Mouse (Mus musculus) intestine, embryonic 15.5 days (tissue): ENCODE results near the gene Zmynd19. TPM values are rescaled to one million over a fixed set of nuclear protein-coding genes. Genes with fewer than 3 reads are reported as not detected.
A peak's percentile ranks its signal among the peaks of the same experiment; 100 is the strongest.

Experiments
- ATAC-seq: fragments of 200-750 bp; cut with Nextera tagmentation; 2 replicates; pipeline ENCODE4 v1.8.0; 2017; ENCODE audit warnings: moderate TSS enrichment, moderate library complexity
- H3K27ac ChIP-seq: fragments of 300-500 bp; sonication (generic); 2 replicates; pipeline ENCODE4 v1.5.1; 2015; ENCODE audit warnings: mild to moderate bottlenecking, inconsistent platforms
- H3K27me3 ChIP-seq: fragments of 300-500 bp; sonication (generic); replicated peaks from 2 replicates; pipeline ENCODE4 v1.6.1; 2015; ENCODE audit warnings: inconsistent platforms
- H3K36me3 ChIP-seq: fragments of 300-500 bp; sonication (generic); 2 replicates; pipeline ENCODE4 v1.6.1; 2015; ENCODE audit warnings: inconsistent platforms
- H3K4me1 ChIP-seq: fragments of 300-500 bp; sonication (generic); replicated peaks from 2 replicates; pipeline ENCODE4 v1.6.1; 2015; ENCODE audit warnings: inconsistent platforms
- H3K4me2 ChIP-seq: fragments of 300-500 bp; sonication (generic); replicated peaks from 2 replicates; pipeline ENCODE4 v1.6.1; 2015; ENCODE audit warnings: mild to moderate bottlenecking, inconsistent platforms
- H3K4me3 ChIP-seq: fragments of 300-500 bp; sonication (generic); replicated peaks from 2 replicates; pipeline ENCODE4 v1.5.1; 2015; ENCODE audit warnings: inconsistent platforms
- H3K9ac ChIP-seq: fragments of 300-500 bp; sonication (generic); 2 replicates; pipeline ENCODE4 v1.6.1; 2015; ENCODE audit warnings: inconsistent platforms
- H3K9me3 ChIP-seq: fragments of 300-500 bp; sonication (generic); 2 replicates; pipeline ENCODE4 v1.6.1; 2016; ENCODE audit warnings: inconsistent platforms
- WGBS: fragments of 180-500 bp; shearing (Covaris S2); methylation state at CpG from one replicate; pipeline ENCODE4 v1.1.7; 2015; 5-methylcytosine and 5-hydroxymethylcytosine counted together
- polyA plus RNA-seq: library from polyadenylated mRNA; unstranded; fragments of >200 nt; fragmentation: Nextera tagmentation; extraction: Ambion mirVana; gene quantifications from 2 replicates; pipeline ENCODE4 v1.2.1, GENCODE M21; 2015

Zmynd19 gene
- 13.8 and 16.5 TPM in 2 replicates for polyA plus RNA-seq

DNA sequence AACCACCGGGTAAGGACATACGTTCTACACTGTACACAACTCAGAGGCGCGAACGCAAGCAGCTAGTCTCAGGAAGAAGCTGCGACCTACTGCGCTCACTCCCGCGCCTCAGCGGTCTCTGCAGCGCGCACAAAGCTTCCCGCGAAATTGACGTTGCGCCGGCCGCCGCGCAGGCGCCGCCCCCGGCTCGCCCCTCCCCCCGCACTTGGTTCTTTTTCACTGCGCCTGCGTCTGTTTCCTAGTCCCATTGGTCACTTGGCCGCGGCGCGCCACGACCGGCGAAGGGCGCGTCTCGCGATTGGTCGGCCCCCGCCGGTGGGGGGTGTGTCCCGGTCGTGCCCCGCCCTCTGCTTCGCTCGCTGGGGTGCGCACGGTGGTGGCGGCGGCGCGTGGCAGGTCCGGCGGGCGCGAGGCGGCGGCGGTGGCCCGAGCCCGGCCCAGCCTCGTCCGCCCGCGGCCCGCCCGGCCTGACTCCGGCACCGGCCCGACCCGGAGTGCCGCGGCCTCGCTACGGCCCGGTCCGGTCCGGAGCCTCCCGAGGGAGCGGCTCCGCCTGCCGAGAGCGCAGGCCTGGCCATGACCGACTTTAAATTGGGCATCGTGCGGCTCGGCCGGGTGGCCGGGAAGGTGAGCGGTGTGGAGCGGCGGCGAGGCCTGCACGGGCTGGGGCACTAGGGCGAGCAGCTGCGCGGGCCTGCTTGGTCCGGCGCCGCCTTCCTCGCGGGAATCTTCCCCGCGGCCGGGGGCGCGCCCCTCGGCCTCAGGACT lies at the start of gene Zmynd19:
TSS of gene Zmynd19 (plus strand) at position 372 of the 768 bp plus-strand sequence.
- peak within 1 kb of the TSS; percentile 97 for H3K4me3 ChIP-seq
- H3K27me3 ChIP-seq, result no peaks in the 10 kb centered on the region
- peak within 1 kb of the TSS; percentile 85 for H3K4me2 ChIP-seq
- H3K9ac ChIP-seq, result peak within 1 kb of the TSS; percentile 91
- peak; percentile 100 for ATAC-seq
- H3K27ac ChIP-seq, result peak within 1 kb of the TSS; percentile 51; the same call in 1 of the 2 replicates
- 0% methylated on average over 107 of the region's 108 CpGs for WGBS
- H3K4me1 ChIP-seq, result peaks cover 13% of the 10 kb centered on the region
- H3K36me3 ChIP-seq, result peaks cover 19% of the 10 kb centered on the region
- H3K9me3 ChIP-seq, result no peaks in the 10 kb centered on the region

DNA sequence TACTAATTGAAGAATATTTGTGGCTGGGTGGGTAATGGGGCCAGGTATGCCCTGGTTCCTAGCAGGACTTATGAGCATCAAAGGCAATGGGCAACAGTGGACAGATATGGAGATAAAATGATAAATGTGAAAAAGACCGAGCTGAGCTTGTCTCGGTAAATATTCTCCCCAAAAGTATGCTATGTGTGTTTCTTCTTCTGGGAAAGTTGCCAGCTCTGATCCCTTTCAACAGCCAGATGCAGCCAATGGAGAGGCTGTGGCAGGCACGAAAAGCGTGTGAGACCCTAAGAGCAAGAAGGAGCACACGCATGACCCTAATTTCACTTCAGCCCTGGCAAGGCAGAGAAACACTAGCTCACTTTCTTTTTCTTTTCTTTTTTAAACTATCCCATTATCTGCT lies 48.5 kb upstream of the Zmynd19 start:
- no peak overlapping the region for H3K27ac ChIP-seq
- no peaks in the 10 kb centered on the region for H3K27me3 ChIP-seq
- H3K9me3 ChIP-seq, result no peaks in the 10 kb centered on the region
- ATAC-seq, result no peak
- H3K9ac ChIP-seq, result no peak overlapping the region
- H3K4me3 ChIP-seq, result no peak overlapping the region
- no peaks in the 10 kb centered on the region for H3K36me3 ChIP-seq
- WGBS, result 42% methylated on average over 5 of the region's 5 CpGs
- H3K4me1 ChIP-seq, result peaks cover 13% of the 10 kb centered on the region
- no peak overlapping the region for H3K4me2 ChIP-seq

DNA sequence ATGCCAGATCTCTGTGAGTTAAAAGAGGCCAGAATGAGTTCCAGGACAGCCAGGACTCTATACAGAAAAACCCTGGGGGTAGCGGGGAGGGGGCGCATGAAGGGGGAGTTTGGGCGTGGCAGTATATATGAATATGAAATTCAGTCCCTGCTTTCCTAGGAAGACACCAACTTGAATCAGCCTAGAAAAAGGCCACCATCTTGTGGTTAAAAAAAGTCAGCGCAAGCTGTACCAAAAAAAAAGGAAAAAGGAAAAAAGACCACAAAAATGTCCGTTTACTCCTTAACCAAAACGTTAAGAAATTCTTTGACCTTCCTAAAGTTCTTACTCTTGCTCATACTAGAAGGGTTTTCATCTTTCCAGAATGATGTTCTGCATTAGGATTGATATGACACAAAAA lies 46.6 kb upstream of the Zmynd19 start:
- no peaks in the 10 kb centered on the region for H3K36me3 ChIP-seq
- no peak overlapping the region for H3K4me2 ChIP-seq
- no peak overlapping the region for H3K9ac ChIP-seq
- H3K27ac ChIP-seq, result no peak overlapping the region
- ATAC-seq, result no peak
- no peaks in the 10 kb centered on the region for H3K27me3 ChIP-seq
- H3K4me1 ChIP-seq, result peaks cover 13% of the 10 kb centered on the region
- no peaks in the 10 kb centered on the region for H3K9me3 ChIP-seq
- 79% methylated on average over 6 of the region's 6 CpGs for WGBS
- no peak overlapping the region for H3K4me3 ChIP-seq

DNA sequence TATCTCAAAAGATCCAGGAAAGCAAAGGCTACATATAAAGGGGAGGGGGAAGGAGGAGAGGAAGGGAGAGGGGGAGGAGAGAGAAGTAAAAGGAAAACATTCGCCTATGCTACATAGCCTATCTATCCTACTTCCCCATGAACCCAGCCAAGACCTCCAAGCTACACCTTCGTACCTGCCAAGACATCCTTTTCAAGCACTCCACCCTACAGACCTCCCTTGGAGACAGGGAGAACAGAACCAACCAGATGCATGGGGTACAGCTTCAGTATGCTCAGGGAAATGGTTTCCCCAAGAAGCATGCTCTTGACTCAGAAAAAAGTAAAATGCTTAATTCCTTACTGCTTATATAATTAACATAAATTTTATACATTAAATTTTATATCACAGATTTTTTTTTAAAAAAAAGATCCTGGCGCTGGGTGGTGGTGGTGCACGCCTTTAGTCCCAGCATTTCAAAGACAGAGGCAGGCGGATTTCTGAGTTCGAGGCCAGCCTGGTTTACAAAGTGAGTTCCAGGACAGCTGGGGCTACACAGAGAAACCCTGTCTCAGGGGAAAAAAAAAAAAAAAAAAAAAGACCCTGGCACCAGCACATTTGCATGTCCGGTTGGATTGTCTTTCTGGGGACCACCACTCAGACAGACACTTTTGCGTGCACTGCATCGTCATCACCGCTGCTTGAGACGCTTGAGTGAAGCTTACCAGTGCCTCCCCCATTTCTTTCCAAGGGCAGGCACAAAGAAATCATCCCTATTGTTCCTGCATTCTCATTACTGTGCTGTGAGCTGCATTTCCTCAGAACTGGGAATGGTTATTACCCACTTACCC lies 44.6 kb upstream of the Zmynd19 start:
- ATAC-seq, result no peak
- no peak overlapping the region for H3K27ac ChIP-seq
- H3K4me1 ChIP-seq, result peaks cover 13% of the 10 kb centered on the region
- H3K4me2 ChIP-seq, result no peak overlapping the region
- no peaks in the 10 kb centered on the region for H3K27me3 ChIP-seq
- 76% methylated on average over 11 of the region's 11 CpGs for WGBS
- H3K4me3 ChIP-seq, result no peak overlapping the region
- H3K9ac ChIP-seq, result no peak overlapping the region
- no peaks in the 10 kb centered on the region for H3K9me3 ChIP-seq
- H3K36me3 ChIP-seq, result no peaks in the 10 kb centered on the region

DNA sequence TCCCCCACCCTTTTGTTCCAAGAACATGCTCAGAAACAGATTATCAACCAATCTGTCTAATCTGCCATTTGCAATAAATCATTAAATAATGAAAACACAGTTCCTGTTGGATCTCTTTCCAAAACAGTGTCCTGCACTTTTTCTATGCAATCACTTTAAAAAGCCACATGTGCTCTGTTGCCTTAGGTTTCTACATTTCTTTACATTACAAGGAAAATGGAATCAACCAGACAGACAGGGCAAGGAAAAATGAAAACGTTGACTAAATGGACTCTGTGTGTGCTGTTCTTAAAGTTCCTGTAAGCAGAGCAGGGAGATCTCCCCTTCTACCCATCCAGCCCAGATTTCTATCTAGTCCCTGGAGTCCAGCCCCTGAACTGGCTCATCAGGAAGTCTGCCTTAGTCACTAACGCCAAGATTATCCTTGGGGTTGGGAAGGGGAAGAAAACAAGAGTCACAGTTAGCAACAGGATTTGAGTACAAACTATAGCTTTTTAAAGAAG lies 43.9 kb upstream of the Zmynd19 start:
- no peak for ATAC-seq
- H3K27me3 ChIP-seq, result no peaks in the 10 kb centered on the region
- H3K9ac ChIP-seq, result no peak overlapping the region
- no peaks in the 10 kb centered on the region for H3K36me3 ChIP-seq
- no peaks in the 10 kb centered on the region for H3K9me3 ChIP-seq
- no peak overlapping the region for H3K4me2 ChIP-seq
- no peak overlapping the region for H3K4me3 ChIP-seq
- no peak overlapping the region for H3K27ac ChIP-seq
- 11% methylated on average over 2 of the region's 2 CpGs for WGBS
- peaks cover 13% of the 10 kb centered on the region for H3K4me1 ChIP-seq

DNA sequence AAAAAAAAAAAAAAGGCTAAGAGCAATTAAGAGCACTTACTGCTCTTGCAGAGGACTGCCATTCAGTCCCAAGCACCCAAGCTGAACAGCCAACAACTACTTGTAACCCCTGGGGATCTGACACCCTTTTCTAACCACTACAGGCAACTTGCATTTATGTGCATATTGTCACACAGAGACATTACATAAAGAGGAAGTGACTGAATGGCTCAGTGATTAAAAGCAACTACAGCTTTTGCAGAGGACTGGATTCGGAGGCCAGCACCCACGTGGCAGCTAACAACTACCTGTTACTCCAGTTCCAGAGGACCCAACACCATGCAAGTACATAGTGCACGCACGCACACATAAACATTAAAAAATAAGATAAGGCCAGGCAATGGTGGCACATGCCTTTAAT lies 39.1 kb upstream of the Zmynd19 start:
- no peak for ATAC-seq
- WGBS, result 89% methylated on average over 4 of the region's 4 CpGs
- H3K4me3 ChIP-seq, result no peak overlapping the region

DNA sequence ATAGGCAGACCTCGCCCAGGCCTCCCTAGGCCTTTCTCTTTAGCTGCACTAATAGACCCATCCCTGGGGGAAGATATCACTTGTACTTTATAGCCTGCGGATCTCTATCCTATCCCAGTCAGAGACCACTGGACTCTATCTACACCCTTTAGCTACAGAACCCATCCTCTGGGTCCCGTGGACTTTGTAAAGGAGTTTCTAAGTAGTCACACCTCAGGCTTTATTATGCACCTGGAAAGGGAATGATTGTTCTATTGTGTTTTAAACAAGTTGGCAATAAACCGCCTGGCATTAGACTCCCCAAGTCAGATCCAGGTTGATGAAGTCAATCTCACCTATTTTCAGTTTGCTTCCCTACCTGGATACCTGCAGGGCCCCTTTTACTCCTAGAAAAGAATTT lies 37.4 kb upstream of the Zmynd19 start:
- no peak for ATAC-seq
- Histone ChIP-seq H3K9me3 (no peaks in the 10 kb centered on the region), H3K27ac (no peak overlapping the region), H3K4me3 (no peak overlapping the region), H3K9ac (no peak overlapping the region), H3K4me1 (no peaks in the 10 kb centered on the region; the same call in 1 of the 2 replicates), H3K4me2 (no peak overlapping the region), H3K36me3 (no peaks in the 10 kb centered on the region), H3K27me3 (no peaks in the 10 kb centered on the region)
- 89% methylated on average over 4 of the region's 4 CpGs for WGBS

More for the DNA sequence above, 39.1 kb upstream of the Zmynd19 start:
- Histone ChIP-seq H3K4me1 (0 out of 2 replicates have a peak, but pooled peaks cover 3% of the 10 kb centered on the region), H3K27ac (no peak overlapping the region), H3K9me3 (no peaks in the 10 kb centered on the region), H3K4me2 (no peak overlapping the region), H3K9ac (no peak overlapping the region), H3K27me3 (no peaks in the 10 kb centered on the region), H3K36me3 (no peaks in the 10 kb centered on the region)

DNA sequence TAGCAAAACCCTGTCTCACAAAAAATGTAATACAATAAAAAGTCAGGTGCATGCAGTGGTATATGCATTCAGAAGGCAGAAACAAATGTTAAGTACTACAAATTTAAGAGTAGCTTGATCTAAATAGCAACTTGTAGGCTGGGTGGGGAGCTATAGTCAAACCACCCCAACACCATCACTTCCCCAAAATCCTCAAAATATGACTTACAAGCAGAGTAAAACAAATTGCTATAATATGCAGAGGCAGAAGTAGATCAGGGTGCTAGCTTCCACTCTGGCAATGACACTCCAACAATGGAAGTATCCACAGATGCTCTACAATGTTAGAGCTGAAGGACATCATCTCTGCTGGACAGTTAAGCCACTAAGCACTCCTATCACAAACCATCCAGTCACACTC lies 37.0 kb upstream of the Zmynd19 start:
- H3K9ac ChIP-seq, result no peak overlapping the region
- no peak overlapping the region for H3K27ac ChIP-seq
- H3K27me3 ChIP-seq, result no peaks in the 10 kb centered on the region
- no peak overlapping the region for H3K4me2 ChIP-seq
- no peaks in the 10 kb centered on the region for H3K36me3 ChIP-seq
- peaks cover 3% of the 10 kb centered on the region for H3K4me1 ChIP-seq
- ATAC-seq, result no peak
- no peak overlapping the region for H3K4me3 ChIP-seq
- H3K9me3 ChIP-seq, result no peaks in the 10 kb centered on the region

DNA sequence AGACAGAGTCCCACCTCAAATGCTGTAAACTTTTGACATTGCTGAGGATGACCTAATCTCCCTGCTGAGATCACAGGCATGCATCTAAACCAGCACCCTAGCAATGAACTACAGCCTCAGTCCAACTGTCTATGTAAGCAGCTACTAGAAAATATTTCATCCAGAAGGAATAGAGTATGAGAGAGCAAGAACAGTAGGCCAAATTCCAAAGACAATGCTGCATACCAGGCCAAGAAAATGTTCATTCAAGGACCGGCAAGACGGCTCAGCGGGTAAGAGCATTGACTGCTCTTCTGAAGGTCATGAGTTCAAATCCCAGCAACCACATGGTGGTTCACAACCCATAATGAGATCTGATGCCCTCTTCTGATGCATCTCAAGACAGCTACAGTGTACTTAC lies 34.8 kb upstream of the Zmynd19 start:
- no peak for ATAC-seq
- H3K9me3 ChIP-seq, result no peaks in the 10 kb centered on the region
- H3K27ac ChIP-seq, result no peak overlapping the region
- WGBS, result 83% methylated on average over 3 of the region's 3 CpGs
- H3K9ac ChIP-seq, result no peak overlapping the region
- H3K36me3 ChIP-seq, result no peaks in the 10 kb centered on the region
- no peak overlapping the region for H3K4me3 ChIP-seq
- no peak overlapping the region for H3K4me2 ChIP-seq
- H3K4me1 ChIP-seq, result peaks cover 7% of the 10 kb centered on the region
- no peaks in the 10 kb centered on the region for H3K27me3 ChIP-seq

DNA sequence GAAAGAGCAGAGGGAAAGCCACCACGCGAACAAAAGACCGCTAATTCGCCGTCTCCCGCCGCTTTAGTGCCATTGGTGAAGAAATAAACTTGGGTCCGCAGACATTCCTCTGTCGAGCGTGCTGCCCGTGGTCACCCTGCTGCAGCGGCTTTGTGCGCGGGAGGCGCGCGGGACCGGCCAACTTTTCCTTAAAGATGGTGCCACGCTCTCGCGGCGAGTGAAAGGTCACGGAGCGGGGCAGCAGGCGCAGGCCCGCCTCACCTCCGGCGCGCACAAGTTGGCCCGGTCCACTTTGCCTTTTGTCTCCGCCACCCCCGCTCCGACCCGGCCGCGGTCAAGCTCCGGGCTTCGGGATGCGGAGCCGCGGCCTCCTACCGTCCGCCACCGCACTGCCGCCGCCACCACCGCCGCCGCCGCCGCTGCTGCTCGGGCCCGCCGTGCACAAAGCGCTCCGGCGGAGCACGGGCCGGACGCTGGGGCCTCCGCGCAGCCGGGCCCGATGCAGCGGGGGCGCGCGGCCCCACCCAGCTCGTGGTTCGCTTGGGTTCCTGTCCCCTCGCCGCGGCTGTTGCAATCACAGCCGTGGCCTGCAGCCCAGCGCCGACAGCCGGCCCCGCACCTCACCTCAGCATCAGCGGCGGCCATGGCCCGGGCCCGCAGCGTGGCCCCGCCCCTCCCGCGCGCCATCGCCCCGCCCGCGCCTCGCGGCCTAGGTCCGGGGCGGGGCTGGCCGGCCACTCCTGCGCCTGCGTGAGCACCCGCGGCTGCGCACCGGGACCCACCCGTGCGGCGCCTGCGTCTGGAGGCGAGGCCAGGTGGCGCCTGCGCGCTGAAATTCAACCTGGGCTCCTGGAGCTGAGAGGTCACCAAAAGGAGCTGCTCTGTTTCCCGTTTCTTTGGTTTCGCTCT lies 30.4 kb upstream of the Zmynd19 start, which contains the start of gene Ehmt1:
TSS of gene Ehmt1 (minus strand) at position 685 of the 909 bp plus-strand sequence.
- Histone ChIP-seq H3K36me3 (no peaks in the 10 kb centered on the region), H3K4me1 (peaks cover 7% of the 10 kb centered on the region), H3K27ac (peak within 1 kb of the TSS; percentile 95), H3K27me3 (no peaks in the 10 kb centered on the region), H3K4me2 (peak within 1 kb of the TSS; percentile 61), H3K9me3 (no peaks in the 10 kb centered on the region), H3K9ac (peak within 1 kb of the TSS; percentile 96), H3K4me3 (peak within 1 kb of the TSS; percentile 98)
- under 1% methylated on average over 101 of the region's 112 CpGs for WGBS
- peak; percentile 98 for ATAC-seq

DNA sequence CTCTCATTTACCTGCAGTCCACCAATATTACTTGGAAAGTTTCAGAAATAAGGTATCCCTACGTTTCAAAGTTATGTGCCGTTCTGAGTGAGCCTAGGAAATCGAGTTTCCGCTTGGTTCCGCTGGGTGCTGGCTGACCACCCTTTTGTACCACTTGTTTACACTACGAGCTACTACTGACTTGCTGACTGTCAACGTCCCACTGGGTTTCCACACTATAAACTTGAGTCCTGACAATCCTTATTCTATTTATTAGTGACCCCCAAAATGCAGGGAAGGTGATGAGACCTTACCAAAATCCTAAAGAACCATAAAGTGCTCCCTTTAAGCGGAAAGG lies 29.8 kb upstream of the Zmynd19 start:
- Histone ChIP-seq H3K36me3 (no peaks in the 10 kb centered on the region), H3K9me3 (no peaks in the 10 kb centered on the region), H3K4me3 (peak overlapping the region; percentile 98), H3K4me2 (peak overlapping the region; percentile 57), H3K9ac (peak overlapping the region; percentile 53), H3K27ac (peak overlapping the region; percentile 95; the same call in 1 of the 2 replicates), H3K27me3 (no peaks in the 10 kb centered on the region), H3K4me1 (peaks cover 7% of the 10 kb centered on the region)
- ATAC-seq, result peak; percentile 55
- WGBS, result 9% methylated on average over 8 of the region's 8 CpGs

DNA sequence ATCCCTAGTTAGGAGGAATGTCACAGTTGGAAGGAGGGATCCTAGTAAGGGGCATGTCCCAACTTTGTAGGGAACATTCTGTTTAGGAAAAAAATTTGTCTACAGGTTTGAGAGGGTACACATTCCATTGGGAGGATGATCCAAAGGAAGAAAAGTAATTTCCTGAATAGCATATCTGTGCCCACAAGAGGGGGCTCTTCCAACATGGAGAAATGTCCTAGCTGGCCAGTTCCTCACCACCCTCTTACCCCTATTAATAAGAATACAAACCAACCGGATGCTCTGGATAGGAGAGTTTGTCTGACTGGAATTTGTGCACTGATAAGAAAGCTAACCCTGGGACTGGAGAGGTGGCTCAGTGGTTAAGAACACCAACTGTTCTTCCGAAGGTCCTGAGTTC lies 26.0 kb upstream of the Zmynd19 start:
- Histone ChIP-seq H3K4me2 (no peak overlapping the region), H3K36me3 (no peaks in the 10 kb centered on the region), H3K9me3 (no peaks in the 10 kb centered on the region), H3K4me1 (peaks cover 4% of the 10 kb centered on the region), H3K27me3 (no peaks in the 10 kb centered on the region), H3K27ac (no peak overlapping the region), H3K9ac (no peak overlapping the region), H3K4me3 (no peak overlapping the region)
- ATAC-seq, result no peak
- WGBS, result 52% methylated on average over 2 of the region's 2 CpGs
